Mouse (Mus musculus): ENCODE measurements around the gene Tbx21. TPM values are rescaled to one million over a fixed set of nuclear protein-coding genes. Genes with fewer than 3 reads are reported as not detected.

Tbx21 gene
- total RNA-seq (2021): under 1 TPM; 0.20 to 0.32 TPM

DNA sequence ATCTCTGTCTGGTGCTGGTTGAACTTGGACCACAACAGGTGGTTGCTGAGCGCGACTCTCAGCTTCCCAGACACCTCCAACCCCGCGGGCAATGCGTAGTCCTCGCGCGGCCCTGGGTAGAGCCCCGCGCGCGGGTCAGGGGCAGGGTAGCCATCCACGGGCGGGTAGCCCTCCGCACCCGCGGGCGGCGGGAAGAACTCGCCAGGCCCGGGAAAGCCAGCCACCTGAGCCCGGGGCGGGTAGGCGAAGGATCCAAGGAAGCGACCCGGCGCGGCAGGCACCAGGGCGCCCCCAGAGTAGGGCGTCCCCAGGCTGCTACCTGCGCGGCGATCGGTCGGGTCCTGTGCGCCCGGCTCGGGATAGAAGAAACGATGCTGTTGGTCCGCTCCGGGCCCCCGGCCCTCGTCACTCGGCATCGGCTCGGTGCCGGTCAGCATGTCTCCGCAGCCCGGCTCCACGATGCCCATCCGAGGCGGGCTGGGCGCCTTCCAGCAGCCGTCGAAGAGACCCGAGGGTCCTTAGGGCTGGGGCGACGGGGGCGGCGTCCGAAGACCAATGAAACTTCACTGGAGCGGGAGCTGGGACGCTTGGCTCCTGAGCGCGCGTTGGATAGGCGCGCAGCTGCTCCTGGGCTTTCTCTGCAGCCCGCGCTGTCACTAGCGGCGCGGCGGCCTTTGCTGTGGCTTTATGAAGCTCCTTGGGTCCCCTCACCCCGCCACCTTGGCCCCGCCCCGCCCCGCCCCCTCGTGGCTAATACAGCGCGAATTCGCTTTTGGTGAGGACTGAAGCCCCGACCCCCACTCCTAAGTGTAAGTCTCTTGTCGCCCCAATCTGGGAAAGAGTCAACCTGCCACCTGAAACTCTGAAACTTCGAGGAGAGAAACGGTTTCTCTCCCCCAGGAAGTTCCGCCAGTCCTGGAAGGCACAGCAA is at the start of gene Tbx21:
Tbx21 (minus strand) TSS at position 661 of the 931 bp plus-strand sequence.
- no peak for DNase-seq
- intact Hi-C loops (cut with DNase I): no loop called here

- intact Hi-C loops (cut with DNase I): no loop called here
- DNase-seq: no peak
Measured at GRCm38 (mm10) chr11:97160341-97160740, 45.2 kb upstream of the Tbx21 start.

- intact Hi-C loops (cut with DNase I): no loop called here
- DNase-seq: no peak
Measured at GRCm38 (mm10) chr11:97156999-97157398, 41.9 kb upstream of the Tbx21 start.

GRCm38 (mm10) chr11:97152662-97153287 is 37.6 kb upstream of the Tbx21 start:
- DNase-seq: no peak
- intact Hi-C loops (cut with DNase I): no loop called here

- intact Hi-C loops (cut with DNase I): no loop called here
- peak; percentile 47 for DNase-seq
Measured at GRCm38 (mm10) chr11:97152023-97152426, 36.9 kb upstream of the Tbx21 start.

DNA sequence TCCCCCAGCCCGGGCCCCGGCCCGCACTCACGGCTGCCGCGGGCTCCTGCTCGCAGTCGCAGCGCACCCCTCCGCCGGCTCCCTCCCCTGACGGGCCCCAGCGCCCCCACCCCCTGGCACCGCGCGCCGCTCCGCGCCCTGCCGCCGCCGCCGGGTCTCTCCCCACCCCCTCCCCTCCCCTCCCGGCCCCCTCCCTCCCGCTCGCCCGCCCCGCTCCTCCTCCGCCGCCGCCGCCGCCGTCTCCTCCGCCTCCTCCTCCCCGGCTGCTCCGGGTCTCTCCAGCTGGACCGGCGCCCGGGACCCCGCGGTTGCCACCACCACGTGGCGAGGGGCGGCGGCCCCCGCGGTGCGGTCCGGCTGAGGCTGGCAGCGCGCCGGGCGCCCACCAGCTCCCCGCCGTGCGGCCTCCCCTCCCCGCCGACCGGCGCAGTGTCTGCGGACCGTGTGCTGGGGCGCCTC is 36.2 kb upstream of the Tbx21 start, which contains the start of gene Tbkbp1:
Tbkbp1 (minus strand) TSS at position 153 of the 459 bp plus-strand sequence.
- intact Hi-C loops (cut with DNase I): no loop called here
- DNase-seq: peak; percentile 80

DNA sequence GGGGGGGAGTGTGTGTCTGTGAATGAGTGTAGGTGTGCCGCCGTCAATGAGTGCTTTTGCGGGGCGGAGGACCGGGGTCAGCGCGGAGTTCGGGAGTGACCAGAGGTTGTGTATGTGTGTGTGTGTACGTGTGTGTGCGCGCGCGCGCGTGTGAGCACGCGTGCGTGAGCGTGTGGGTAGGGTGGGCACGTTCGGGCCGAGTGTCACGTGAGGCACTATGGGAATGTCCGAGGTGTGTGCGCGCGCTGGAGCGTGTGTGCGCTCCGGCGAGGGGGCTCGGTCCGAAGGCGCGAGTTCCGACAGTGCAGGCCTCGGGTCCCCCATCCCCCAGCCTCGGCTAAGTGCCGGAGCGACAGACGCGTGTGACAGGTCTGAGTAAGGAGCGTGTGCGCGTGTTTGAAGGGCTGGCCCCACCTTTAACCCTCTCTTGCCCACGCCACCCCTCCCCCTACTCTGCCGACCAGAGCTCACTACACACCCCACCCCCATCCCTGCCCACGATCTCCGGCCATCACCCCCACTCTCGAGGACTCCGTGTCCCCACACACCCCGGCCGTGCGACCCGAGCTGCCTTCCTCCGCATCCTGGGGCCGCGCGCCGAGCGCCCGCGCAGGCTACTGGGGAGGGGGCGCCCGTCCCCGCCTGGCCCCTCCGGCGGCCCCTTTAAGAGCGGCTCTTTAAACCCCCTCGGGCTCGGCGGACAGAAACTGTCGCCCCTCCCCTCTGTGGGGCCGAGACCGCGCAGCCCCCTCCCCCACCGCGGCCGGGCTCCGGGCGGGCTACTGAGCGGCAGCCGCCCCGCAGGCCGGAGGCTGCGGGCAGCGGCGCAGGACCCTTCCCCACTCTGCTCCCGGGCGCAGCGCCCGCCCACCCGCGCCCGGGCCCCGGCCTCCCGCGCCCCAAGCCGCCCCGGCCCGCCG is 35.5 kb upstream of the Tbx21 start:
- DNase-seq: peak; percentile 88
- intact Hi-C loops (cut with DNase I): no loop called here

DNA sequence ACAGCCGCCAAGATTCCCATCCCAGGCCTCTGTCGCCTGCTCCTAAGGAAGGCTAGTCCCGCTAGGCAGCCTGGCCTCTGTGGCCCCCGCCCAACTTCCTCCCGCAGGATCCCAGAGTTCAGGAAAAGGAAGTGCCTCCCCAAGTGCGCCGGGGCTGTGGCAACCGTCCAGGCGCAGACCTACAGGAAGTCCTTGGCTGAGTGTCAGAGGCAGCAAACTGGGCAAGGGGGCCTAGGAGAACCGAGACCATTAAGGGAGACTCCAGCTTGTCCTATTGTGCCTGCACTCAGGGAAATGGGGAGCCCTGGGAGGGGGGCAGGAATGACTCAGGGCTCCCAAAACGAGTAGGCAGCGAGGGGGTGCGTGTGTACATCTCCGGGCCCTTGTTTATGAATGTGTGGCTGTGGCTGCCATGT is 34.9 kb upstream of the Tbx21 start:
- DNase-seq: peak; percentile 69
- intact Hi-C loops (cut with DNase I): loop anchor here (5.0 kb wide), 1 partner anchor 78 kb away; no protein-coding TSS in a partner anchor

GRCm38 (mm10) chr11:97149026-97149425 is 33.9 kb upstream of the Tbx21 start:
- DNase-seq: no peak

DNA sequence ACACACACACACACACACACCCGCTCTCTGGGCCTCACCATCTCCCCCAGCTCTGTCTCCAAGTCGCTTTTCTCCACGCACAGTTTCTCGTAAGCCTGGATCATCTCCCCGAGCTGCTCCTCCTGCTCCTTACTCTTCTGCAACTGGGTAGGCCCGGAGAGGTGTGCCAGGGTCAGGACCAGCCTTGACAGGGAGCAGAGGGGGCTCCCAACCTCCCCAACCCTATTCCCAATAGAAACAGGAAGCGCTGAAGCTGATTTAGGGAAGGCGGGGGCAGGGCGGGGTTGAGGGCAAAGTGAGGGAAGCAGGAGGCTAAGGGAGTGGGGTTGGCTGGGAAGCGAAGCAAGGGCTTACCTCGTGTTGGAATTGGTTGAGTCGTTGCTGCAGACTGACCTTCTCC is 33.5 kb upstream of the Tbx21 start:
- DNase-seq: no peak
- intact Hi-C loops (cut with DNase I): loop anchor here (5.0 kb wide), 1 partner anchor 76 kb away; no protein-coding TSS in a partner anchor

More at GRCm38 (mm10) chr11:97149026-97149425, 33.9 kb upstream of the Tbx21 start:
- intact Hi-C loops (cut with DNase I): loop anchor here (5.0 kb wide), 1 partner anchor 77 kb away; no protein-coding TSS in a partner anchor

GRCm38 (mm10) chr11:97147333-97147732 is 32.2 kb upstream of the Tbx21 start:
- intact Hi-C loops (cut with DNase I): loop anchor here (5.0 kb wide), 1 partner anchor 75 kb away; no protein-coding TSS in a partner anchor
- no peak for DNase-seq

- intact Hi-C loops (cut with DNase I): loop anchor here (5.0 kb wide), 1 partner anchor 74 kb away; no protein-coding TSS in a partner anchor
- DNase-seq: peak; percentile 80
Measured at GRCm38 (mm10) chr11:97146724-97147123, 31.6 kb upstream of the Tbx21 start.

DNA sequence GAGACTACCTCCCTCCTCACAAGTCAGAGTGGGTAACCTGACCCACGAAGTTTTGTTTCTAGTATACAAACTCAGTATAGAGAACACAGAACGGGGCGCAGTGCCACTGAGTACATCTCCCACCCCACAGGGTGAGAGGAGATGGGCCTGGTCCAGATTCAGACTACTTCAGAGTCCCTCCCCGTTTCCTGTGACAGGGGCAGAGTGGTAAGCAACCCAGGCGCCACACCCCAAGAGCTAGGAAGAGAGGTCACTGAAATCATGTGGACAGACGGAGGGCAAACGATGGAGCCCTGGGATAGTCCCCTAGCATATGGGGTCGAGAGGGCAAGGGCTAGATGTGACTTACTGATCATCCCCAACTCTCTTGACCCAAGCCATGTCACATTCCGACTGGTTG is 30.8 kb upstream of the Tbx21 start:
- intact Hi-C loops (cut with DNase I): loop anchor here (5.0 kb wide), 1 partner anchor 74 kb away; no protein-coding TSS in a partner anchor
- no peak for DNase-seq

GRCm38 (mm10) chr11:97145320-97145719 is 30.2 kb upstream of the Tbx21 start:
- no peak for DNase-seq
- intact Hi-C loops (cut with DNase I): loop anchor here (5.0 kb wide), 1 partner anchor 73 kb away; no protein-coding TSS in a partner anchor

GRCm38 (mm10) chr11:97143196-97143900 is 28.2 kb upstream of the Tbx21 start:
- intact Hi-C loops (cut with DNase I): no loop called here
- DNase-seq: no peak

GRCm38 (mm10) chr11:97142159-97142608 is 27.1 kb upstream of the Tbx21 start:
- DNase-seq: no peak
- intact Hi-C loops (cut with DNase I): no loop called here

GRCm38 (mm10) chr11:97140811-97141210 is 25.7 kb upstream of the Tbx21 start:
- intact Hi-C loops (cut with DNase I): no loop called here
- DNase-seq: no peak

GRCm38 (mm10) chr11:97139256-97139655 is 24.1 kb upstream of the Tbx21 start:
- intact Hi-C loops (cut with DNase I): no loop called here
- no peak for DNase-seq

DNA sequence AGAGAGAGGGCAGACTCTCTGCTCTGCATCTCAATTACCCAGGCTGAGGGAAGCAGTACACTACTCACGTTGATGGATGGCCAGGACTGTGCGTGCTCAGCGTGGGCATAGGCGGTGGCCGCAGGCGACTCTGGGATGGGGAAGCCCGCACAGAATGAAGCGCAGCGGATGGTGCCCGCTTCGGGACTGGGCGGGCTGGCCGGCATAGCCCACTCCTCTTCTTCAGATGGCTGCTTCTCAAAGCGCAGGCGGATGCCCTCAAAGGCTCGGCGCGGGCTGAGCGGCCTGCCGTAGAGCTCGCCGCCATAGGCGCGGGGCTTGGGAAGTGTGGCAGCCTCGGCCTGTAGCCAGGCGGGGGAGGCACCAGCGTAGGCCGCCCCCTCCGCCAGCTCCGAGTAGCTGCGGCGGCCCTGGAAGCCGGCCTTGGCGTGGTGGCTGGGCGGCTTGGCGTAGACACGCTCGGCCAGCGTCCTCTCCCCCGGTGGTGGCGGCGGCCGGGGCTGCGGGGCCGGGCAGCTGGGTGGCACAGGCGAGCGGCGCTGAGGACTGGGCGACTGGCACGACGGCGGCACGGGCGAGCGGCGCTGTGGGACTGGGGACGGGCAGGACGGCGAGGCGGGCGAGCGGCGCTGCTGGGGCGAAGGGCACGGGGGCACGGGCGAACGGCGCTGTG is 23.6 kb upstream of the Tbx21 start:
- DNase-seq: peak; percentile 67
- intact Hi-C loops (cut with DNase I): no loop called here
